Mouse (Mus musculus) effector memory CD4-positive, alpha-beta T cell, adult 7 months (primary cell): ENCODE results near the gene Gm5114. TPM values are rescaled to one million over a fixed set of nuclear protein-coding genes. Genes with fewer than 3 reads are reported as not detected.

Source experiments
- polyA plus RNA-seq: library from polyadenylated mRNA; unstranded; fragments of 100-300 nt; shearing (Covaris generic); gene quantifications from one replicate; pipeline ENCODE4 v1.2.1, GENCODE M21; 2017

Gene Gm5114
- polyA plus RNA-seq, result not detected

DNA sequence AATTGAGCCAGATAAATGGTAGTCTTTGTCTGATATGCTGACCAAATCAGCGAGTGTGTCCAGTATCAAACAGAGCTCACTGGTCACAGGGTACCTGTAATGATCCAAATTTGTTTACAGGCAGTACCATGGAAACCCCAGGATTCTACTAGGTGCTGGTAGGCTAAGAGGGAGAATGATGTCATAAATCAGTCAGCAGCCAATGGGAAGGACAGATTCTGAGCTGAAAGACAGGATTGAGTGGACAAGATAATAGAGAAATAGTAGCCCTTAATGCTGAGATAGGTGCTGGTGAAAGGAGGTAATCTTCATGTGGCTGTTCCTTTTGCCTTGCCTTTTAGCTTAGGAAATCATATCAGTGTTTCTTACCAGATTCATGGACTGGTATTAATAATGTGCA lies at the start of gene Gm5114:
Gm5114 (minus strand) TSS at position 101 of the 400 bp plus-strand sequence.

Other genes starting within 250 kb of the Gm5114 start
- gene Zfp619, start 104.6 kb upstream of the Gm5114 start, polyA plus RNA-seq, result 2.5 TPM